Mouse (Mus musculus) c-Kit-positive CD71-positive TER-119-positive erythroid progenitor cells, embryonic 14.5 days (primary cell): Measurements from ENCODE around the gene Zswim7.
"Not testable (repeated sequence)": the region's sequence is repeated elsewhere in the genome, so short reads cannot be mapped to it uniquely, and the experiment has no call there.

Experiments
- DNase-seq: peaks from one replicate; pipeline ENCODE4 v3.0.0-alpha.2; 2013; ENCODE audit warnings: low spot score

Gene Zswim7

GRCm38 (mm10) chr11:62280675-62281600, at the start of gene Zswim7, which contains the start of gene Ttc19:
Gene Zswim7 (minus strand): TSS chr11:62281375.
Gene Ttc19 (plus strand): TSS chr11:62281473.
- peak; percentile 90 for DNase-seq

GRCm38 (mm10) chr11:62323659-62324058, 42.5 kb upstream of the Zswim7 start:
- no peak for DNase-seq

DNA sequence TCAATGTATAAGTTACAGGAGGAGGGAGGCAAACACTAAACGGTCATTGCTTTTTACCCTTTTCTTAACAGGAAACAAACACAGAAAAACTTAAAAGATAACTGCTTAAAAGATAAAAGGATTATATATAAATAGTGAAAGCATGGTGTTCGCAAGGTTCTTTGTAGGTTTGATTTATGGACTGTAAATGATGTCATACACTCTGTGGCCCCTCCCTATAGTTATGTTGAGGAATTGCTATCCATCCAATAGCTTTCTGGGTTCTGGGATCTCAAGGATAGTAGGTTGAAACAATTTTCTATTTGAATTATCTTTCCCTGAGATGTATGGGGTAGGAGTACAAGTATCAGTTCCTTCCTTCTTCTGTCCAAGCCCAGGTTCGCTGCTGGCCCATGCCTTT, 38.9 kb upstream of the Zswim7 start:
- DNase-seq: no peak

DNA sequence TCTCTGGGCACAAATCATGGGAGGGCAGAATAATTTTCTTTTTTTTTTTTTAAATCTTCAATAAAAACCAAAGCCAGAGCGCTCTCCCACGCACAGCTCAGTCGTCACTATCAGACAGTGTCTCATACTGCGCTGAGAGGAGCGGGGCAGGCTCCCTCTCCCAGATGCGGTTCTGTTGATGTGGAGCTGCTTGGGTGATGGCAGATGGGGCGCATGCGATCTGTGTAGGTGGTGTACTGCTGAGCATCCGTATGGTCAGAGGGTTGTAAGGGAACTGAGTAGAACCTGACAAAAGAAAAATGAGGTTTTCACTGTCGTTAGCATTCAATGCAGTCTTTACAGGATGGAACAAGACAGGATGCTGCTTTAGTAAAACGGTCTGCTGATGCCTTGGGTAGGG, 36.6 kb upstream of the Zswim7 start:
- DNase-seq: no peak

GRCm38 (mm10) chr11:62314984-62315383, 33.8 kb upstream of the Zswim7 start:
- no peak for DNase-seq

DNA sequence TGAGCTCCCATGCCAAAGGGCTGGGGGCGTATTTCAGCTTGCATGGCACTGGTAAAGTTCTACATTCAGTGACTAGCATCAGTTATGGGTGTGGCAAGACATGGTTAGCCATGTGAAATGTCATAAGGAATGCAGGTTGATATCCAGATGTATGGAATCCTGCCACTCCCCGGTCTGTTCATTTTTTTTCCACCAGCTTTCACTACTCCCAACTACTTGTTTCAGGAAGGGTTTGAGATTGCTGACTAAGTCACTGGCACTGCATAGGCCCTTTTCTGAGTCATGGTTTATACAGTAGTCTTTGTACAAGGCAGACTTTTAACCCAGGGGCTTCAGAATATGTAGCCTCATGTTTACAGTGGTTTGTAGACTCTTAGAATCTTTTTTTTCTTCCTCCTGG, 28.1 kb upstream of the Zswim7 start:
- DNase-seq: no peak

DNA sequence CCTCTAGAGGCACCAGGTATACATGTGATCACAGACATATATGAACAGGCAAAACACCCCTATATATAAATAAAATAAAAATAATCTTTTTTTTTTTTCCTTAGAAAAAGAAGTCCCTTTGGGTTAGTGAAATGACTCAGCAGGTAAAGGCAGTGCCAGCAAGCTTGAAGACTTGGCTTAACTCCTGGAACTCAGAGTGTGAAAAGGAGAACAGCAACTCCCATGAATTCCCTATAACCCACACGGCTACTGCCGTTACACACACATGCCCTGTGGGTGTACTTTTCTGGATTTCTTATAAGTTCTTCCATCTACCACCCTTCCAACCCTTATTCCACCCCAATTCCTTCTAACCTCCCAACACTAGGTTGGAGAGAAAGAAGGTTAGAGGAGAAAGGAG, 24.7 kb upstream of the Zswim7 start:
- DNase-seq: no peak

- DNase-seq: no peak
These were observed 17.7 kb upstream of the Zswim7 start for GRCm38 (mm10) chr11:62298883-62299282.

GRCm38 (mm10) chr11:62294121-62294520, 12.9 kb upstream of the Zswim7 start:
- no peak for DNase-seq

- DNase-seq: no peak
These were observed 6.5 kb upstream of the Zswim7 start for GRCm38 (mm10) chr11:62287700-62288099.

DNA sequence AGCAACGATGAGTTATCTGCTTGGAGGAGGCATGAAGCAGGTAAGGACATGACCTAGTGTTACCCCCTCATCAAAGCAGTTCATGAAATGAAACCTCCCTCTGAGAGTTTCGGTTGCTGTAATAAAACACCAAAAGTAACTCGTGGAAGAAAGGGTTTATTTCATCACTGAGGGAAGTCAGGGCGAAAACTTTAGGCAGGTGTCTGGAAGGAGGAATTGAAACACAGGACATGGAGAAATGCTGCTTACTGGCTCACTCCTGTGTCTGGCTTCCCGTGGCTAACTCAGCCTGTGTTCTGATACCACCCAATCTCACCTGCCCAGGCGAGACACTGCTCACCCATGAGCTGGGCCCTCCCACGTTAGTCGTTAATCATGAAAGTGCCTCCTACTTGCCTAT, 3.8 kb upstream of the Zswim7 start:
- DNase-seq: no peak

DNA sequence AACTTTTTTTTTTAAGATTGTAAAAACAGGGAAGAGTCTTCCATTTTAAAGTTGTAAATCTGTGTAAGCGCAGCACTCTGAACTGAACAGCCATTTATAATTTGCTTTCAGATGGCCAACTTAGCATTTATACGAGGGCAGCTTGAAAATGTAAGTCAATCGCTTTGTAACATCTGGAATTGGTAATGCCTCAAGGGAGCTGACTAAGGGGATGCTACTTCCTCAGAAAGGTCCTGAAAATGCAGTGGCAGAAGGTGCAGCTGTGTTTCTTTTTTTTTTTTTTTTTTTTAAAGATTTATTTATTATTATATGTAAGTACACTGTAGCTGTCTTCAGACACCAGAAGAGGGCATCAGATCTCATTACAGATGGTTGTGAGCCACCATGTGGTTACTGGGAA, 2.8 kb upstream of the Zswim7 start:
- DNase-seq: not testable (repeated sequence)

DNA sequence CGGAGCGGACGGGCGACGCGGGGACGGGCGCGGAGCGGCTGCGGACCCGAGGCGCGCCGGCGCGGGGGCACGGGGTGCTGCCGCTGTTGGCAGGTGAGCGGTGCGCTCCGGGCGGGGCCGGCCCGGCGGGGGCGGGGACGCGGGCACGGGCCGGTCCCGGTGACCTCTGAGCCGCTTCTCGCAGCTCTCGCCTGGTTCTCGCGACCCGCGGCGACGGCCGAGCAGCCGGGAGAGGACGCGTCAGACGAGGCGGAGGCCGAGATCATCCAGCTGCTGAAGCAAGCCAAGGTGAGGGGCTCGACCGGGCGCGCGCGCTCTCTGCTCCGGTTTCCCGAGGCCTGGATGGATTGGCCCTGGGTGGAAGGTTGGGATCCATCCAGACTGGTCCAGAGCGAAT, 424 bp upstream of the Zswim7 start:
- DNase-seq: peak; percentile 36

- peak; percentile 85 for DNase-seq
These were observed 3.1 kb downstream of the Zswim7 start for GRCm38 (mm10) chr11:62278027-62278426.

- no peak for DNase-seq
These were observed 4.1 kb downstream of the Zswim7 start for GRCm38 (mm10) chr11:62277086-62277485.

DNA sequence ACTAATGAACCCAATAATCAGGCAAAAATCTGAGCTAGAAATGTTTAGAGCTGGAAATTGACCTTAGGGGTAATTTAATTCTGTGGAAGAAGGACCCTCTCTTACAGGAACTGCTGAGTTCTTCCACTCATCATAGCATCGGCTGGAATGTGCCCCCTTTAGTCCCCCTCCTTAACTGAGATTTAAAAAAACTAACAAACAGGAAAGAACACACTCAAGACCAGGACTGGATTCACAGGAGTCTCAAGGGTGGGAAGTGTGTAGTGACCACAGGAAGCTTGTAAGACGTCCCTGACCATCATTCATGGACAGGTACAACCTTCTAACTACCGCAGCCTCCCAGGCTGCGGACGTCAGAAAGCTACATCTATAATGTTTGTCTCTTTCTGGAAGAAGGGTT, 10.3 kb downstream of the Zswim7 start:
- DNase-seq: no peak

DNA sequence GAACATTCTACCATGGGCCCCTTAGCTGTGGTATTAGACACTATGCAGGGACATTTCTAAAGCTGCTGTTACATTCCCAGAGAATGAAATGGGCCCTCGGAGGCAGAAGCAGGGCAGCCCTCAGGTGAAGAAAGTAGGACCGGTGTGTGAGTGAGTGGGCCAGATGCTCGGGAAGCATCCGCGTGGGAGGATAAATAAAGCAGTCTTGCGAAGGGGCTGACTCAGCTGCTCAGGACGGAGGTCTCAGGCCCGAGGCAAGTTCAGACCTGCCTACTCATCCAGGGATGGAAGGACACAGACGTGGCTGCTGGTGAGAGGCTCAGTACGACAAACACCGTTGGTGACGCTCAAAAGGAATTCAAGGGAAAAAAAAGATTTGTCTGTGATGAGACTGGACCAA, 12.1 kb downstream of the Zswim7 start:
- DNase-seq: no peak

- DNase-seq: no peak
These were observed 12.8 kb downstream of the Zswim7 start for GRCm38 (mm10) chr11:62268381-62268780.

- DNase-seq: no peak
These were observed 14.5 kb downstream of the Zswim7 start for GRCm38 (mm10) chr11:62266466-62267214.

- no peak for DNase-seq
These were observed 15.5 kb downstream of the Zswim7 start for GRCm38 (mm10) chr11:62265642-62266041.

- no peak for DNase-seq
These were observed 17.2 kb downstream of the Zswim7 start for GRCm38 (mm10) chr11:62264018-62264417.

- DNase-seq: no peak
These were observed 17.6 kb downstream of the Zswim7 start for GRCm38 (mm10) chr11:62263599-62263998.

GRCm38 (mm10) chr11:62259214-62259613, 22.0 kb downstream of the Zswim7 start:
- DNase-seq: no peak
